Mouse (Mus musculus): Measurements from ENCODE around the gene Naglu. TPM values are rescaled to one million over a fixed set of nuclear protein-coding genes. Genes with fewer than 3 reads are reported as not detected.
A peak's percentile ranks its signal among the peaks of the same experiment; 100 is the strongest.

Naglu gene
- polyA plus RNA-seq, 2 experiments: 10.3 to 12.8 TPM

DNA sequence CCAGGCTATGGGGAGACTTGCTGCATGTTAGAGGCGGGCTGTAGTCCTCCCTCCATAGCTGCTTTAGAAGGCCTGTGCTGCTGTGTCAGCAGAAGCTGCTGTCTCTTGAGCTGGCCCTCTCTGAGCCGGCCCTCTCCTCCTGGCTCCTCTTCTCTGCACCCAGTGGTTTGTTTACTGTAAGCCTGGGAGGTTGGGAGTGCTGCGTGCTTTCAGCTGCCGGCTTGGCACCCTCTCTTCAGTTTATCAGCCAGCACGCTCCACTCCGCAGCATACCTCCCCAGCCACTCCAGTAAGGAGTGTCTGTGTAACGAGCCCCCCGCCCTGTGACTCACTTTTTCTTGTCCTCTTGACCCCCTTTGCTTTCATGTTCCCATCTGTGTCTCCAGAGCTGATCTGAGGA is 12.9 kb upstream of the Naglu start:
- Histone ChIP-seq H3K4me2 (replicated peaks; ENCODE audit: low read depth, low read length, severe bottlenecking) (no peak overlapping the region), H3K36me3 (ENCODE audit: control insufficient read depth, insufficient read depth, low read length) (peaks cover 23% of the 10 kb centered on the region)
- TF ChIP-seq POLR2A (IDR thresholded peaks at IDR 0.05; ENCODE audit: borderline replicate concordance, extremely low read depth, insufficient read depth, insufficient read length): no peak

DNA sequence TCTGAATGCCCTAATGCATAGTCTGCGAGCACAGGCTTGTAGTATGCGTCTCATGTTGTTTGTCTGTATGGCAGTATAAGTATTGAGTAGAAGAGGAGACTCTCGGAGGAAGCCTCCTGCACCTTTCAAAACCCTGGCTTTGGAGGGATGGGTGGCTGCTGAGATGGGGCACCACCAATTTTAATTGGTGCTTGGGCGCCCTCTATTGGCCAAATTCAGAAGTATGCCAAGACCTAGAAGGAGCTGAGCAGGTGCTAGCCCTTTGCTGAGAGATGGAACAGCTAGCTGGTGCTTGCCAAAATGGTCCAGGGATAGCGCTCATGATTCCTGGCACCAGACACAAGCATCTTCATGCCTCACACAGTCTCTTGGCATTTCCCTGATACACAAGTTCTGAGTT is 12.0 kb upstream of the Naglu start:
- no peak for TF ChIP-seq POLR2A (IDR thresholded peaks at IDR 0.05; ENCODE audit: borderline replicate concordance, extremely low read depth, insufficient read depth, insufficient read length)
- no peak overlapping the region for H3K9ac ChIP-seq (ENCODE audit: low read depth, low read length, severe bottlenecking)
- no peaks in the 10 kb centered on the region for H3K9me3 ChIP-seq (ENCODE audit: control insufficient read depth, low read length)
- H3K4me2 ChIP-seq (replicated peaks; ENCODE audit: low read depth, low read length, severe bottlenecking): no peak overlapping the region
- ATAC-seq (ENCODE audit: low FRiP score, low read depth) (peak; percentile 48; the same call in 1 of the 2 replicates), DNase-seq (ENCODE audit: low spot score) (peak; percentile 87)
- no peak overlapping the region for H3K27ac ChIP-seq (replicated peaks; ENCODE audit: low read depth, low read length)
- H3K27me3 ChIP-seq (ENCODE audit: control insufficient read depth, insufficient read depth, low read length): no peaks in the 10 kb centered on the region
- H3K36me3 ChIP-seq (ENCODE audit: control insufficient read depth, insufficient read depth, low read length): peaks cover 25% of the 10 kb centered on the region
- H3K4me3 ChIP-seq (replicated peaks; ENCODE audit: low read length): no peak overlapping the region
- 31% methylated on average over 5 of the region's 5 CpGs for WGBS
- peaks cover 4% of the 10 kb centered on the region; the same call in 1 of the 2 replicates for H3K4me1 ChIP-seq (ENCODE audit: control insufficient read depth, insufficient read depth, low read length)

More for the DNA sequence above, 12.9 kb upstream of the Naglu start:
- H3K9ac ChIP-seq (ENCODE audit: low read depth, low read length, severe bottlenecking): no peak overlapping the region
- peaks cover 3% of the 10 kb centered on the region; the same call in 1 of the 2 replicates for H3K4me1 ChIP-seq (ENCODE audit: control insufficient read depth, insufficient read depth, low read length)
- H3K4me3 ChIP-seq (replicated peaks; ENCODE audit: low read length): no peak overlapping the region
- no peaks in the 10 kb centered on the region for H3K27me3 ChIP-seq (ENCODE audit: control insufficient read depth, insufficient read depth, low read length)
- H3K9me3 ChIP-seq (ENCODE audit: control insufficient read depth, low read length): no peaks in the 10 kb centered on the region
- no peak overlapping the region for H3K27ac ChIP-seq (replicated peaks; ENCODE audit: low read depth, low read length)
- ATAC-seq (ENCODE audit: low FRiP score, low read depth) (no peak), DNase-seq (ENCODE audit: low spot score) (no peak)
- WGBS: 43% methylated on average over 8 of the region's 8 CpGs

DNA sequence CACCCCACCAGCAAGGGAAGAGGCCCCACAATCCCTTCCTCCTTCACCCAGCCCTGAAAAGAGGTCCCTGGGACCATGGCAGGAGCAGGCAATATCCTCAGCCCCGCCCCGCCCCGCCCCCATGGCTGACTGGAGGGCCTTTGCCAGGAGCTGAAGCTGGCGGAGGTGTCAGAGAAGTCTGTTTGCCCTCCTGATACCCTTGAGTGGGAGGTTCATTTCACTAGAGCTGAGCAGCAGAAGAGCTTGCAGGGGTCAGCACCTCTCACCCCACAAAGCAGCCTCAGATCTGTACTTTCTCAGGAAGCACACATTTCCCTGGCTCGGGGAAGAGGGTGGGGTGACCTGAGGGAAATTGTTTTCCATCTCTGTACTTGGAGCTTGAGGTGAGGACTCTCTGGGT is 11.1 kb upstream of the Naglu start:
- ATAC-seq (ENCODE audit: low FRiP score, low read depth): no peak
- Histone ChIP-seq H3K9ac (ENCODE audit: low read depth, low read length, severe bottlenecking) (no peak overlapping the region), H3K27ac (replicated peaks; ENCODE audit: low read depth, low read length) (no peak overlapping the region), H3K36me3 (ENCODE audit: control insufficient read depth, insufficient read depth, low read length) (peaks cover 31% of the 10 kb centered on the region), H3K27me3 (ENCODE audit: control insufficient read depth, insufficient read depth, low read length) (no peaks in the 10 kb centered on the region), H3K9me3 (ENCODE audit: control insufficient read depth, low read length) (no peaks in the 10 kb centered on the region), H3K4me1 (ENCODE audit: control insufficient read depth, insufficient read depth, low read length) (peaks cover 12% of the 10 kb centered on the region; the same call in 1 of the 2 replicates), H3K4me3 (replicated peaks; ENCODE audit: low read length) (no peak overlapping the region), H3K4me2 (replicated peaks; ENCODE audit: low read depth, low read length, severe bottlenecking) (no peak overlapping the region)
- TF ChIP-seq POLR2A (IDR thresholded peaks at IDR 0.05; ENCODE audit: borderline replicate concordance, extremely low read depth, insufficient read depth, insufficient read length): no peak
- DNase-seq (ENCODE audit: low spot score): no peak
- 65% methylated on average over 5 of the region's 5 CpGs for WGBS

DNA sequence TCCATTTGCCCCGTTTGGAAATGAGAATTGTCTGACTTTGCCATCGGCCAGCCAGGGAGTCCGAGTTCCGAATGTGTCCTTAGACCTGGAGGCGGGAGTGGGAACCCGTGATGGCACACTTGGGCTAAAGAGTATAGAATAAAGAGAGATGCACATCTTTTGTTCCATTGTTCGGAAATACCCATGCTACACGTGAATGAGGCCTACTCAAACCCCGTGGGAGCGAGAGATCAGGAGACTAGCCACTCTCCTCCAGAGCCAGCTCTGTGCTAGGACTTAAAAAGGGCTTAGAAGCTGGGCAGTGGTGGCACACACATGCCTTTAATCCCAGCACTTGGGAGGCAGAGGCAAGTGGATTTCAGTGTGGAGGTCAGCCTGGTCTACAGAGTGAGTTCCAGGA is 10.3 kb upstream of the Naglu start:
- H3K4me2 ChIP-seq (replicated peaks; ENCODE audit: low read depth, low read length, severe bottlenecking): no peak overlapping the region
- H3K4me3 ChIP-seq (replicated peaks; ENCODE audit: low read length): no peak overlapping the region
- no peaks in the 10 kb centered on the region for H3K27me3 ChIP-seq (ENCODE audit: control insufficient read depth, insufficient read depth, low read length)
- no peak for ATAC-seq (ENCODE audit: low FRiP score, low read depth)
- WGBS: 84% methylated on average over 10 of the region's 10 CpGs
- TF ChIP-seq POLR2A (IDR thresholded peaks at IDR 0.05; ENCODE audit: borderline replicate concordance, extremely low read depth, insufficient read depth, insufficient read length): no peak
- H3K9me3 ChIP-seq (ENCODE audit: control insufficient read depth, low read length): no peaks in the 10 kb centered on the region
- peaks cover 19% of the 10 kb centered on the region for H3K4me1 ChIP-seq (ENCODE audit: control insufficient read depth, insufficient read depth, low read length)
- peaks cover 31% of the 10 kb centered on the region for H3K36me3 ChIP-seq (ENCODE audit: control insufficient read depth, insufficient read depth, low read length)
- H3K27ac ChIP-seq (replicated peaks; ENCODE audit: low read depth, low read length): no peak overlapping the region
- no peak for DNase-seq (ENCODE audit: low spot score)
- H3K9ac ChIP-seq (ENCODE audit: low read depth, low read length, severe bottlenecking): no peak overlapping the region

DNA sequence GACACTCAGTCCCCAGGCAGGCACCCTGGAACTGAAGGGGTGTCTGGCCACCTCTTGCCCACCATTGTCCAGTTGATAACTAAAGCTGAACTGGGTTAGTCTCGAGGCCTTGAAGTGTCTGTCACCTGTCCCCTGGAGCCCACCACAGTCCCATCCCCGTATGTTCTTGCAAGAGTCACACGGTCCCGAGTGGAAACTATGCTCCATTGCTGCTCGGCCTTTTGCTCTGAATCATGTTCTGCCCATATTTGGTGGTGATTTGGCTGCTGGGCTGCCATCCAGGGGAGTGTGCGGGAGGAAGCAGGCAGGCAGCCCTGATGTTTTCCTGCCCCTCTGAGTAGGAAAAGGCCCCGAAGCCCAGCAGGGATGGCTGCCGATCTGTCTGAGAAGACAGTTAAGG is 9.7 kb upstream of the Naglu start:
- Histone ChIP-seq H3K9ac (ENCODE audit: low read depth, low read length, severe bottlenecking) (no peak overlapping the region), H3K4me1 (ENCODE audit: control insufficient read depth, insufficient read depth, low read length) (peaks cover 19% of the 10 kb centered on the region), H3K4me2 (replicated peaks; ENCODE audit: low read depth, low read length, severe bottlenecking) (no peak overlapping the region), H3K9me3 (ENCODE audit: control insufficient read depth, low read length) (no peaks in the 10 kb centered on the region), H3K4me3 (replicated peaks; ENCODE audit: low read length) (no peak overlapping the region), H3K27ac (replicated peaks; ENCODE audit: low read depth, low read length) (peak overlapping the region; percentile 59), H3K27me3 (ENCODE audit: control insufficient read depth, insufficient read depth, low read length) (no peaks in the 10 kb centered on the region), H3K36me3 (ENCODE audit: control insufficient read depth, insufficient read depth, low read length) (peaks cover 31% of the 10 kb centered on the region)
- DNase-seq (ENCODE audit: low spot score): peak; percentile 37
- no peak for ATAC-seq (ENCODE audit: low FRiP score, low read depth)
- WGBS: 51% methylated on average over 8 of the region's 8 CpGs
- no peak for TF ChIP-seq POLR2A (IDR thresholded peaks at IDR 0.05; ENCODE audit: borderline replicate concordance, extremely low read depth, insufficient read depth, insufficient read length)

DNA sequence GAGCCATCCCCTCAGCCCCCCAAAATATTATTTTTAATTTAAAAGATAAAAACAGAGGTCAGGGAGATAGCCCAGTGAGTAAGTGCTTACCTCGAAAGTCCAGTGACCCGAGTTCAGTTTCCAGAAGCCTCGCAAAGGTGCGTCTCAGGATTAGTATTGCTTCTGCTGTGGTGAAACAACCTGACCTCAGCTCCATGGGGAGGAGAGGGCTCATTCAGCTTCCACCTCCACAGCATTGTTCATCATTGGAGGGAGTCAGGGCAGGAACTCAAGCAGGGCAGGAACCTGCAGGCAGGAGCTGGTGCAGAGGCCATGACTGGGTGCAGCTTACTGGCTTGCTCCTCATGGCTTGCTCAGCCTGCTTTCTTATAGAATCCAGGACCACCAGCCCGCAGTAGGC is 8.8 kb upstream of the Naglu start:
- no peak overlapping the region for H3K27ac ChIP-seq (replicated peaks; ENCODE audit: low read depth, low read length)
- H3K9me3 ChIP-seq (ENCODE audit: control insufficient read depth, low read length): no peaks in the 10 kb centered on the region
- peaks cover 28% of the 10 kb centered on the region for H3K36me3 ChIP-seq (ENCODE audit: control insufficient read depth, insufficient read depth, low read length)
- no peak overlapping the region for H3K9ac ChIP-seq (ENCODE audit: low read depth, low read length, severe bottlenecking)
- H3K4me2 ChIP-seq (replicated peaks; ENCODE audit: low read depth, low read length, severe bottlenecking): no peak overlapping the region
- H3K4me3 ChIP-seq (replicated peaks; ENCODE audit: low read length): no peak overlapping the region
- peaks cover 19% of the 10 kb centered on the region for H3K4me1 ChIP-seq (ENCODE audit: control insufficient read depth, insufficient read depth, low read length)
- ATAC-seq (ENCODE audit: low FRiP score, low read depth): no peak
- no peak for TF ChIP-seq POLR2A (IDR thresholded peaks at IDR 0.05; ENCODE audit: borderline replicate concordance, extremely low read depth, insufficient read depth, insufficient read length)
- WGBS: 77% methylated on average over 5 of the region's 5 CpGs
- DNase-seq (ENCODE audit: low spot score): no peak
- H3K27me3 ChIP-seq (ENCODE audit: control insufficient read depth, insufficient read depth, low read length): no peaks in the 10 kb centered on the region

Measured in limb, embryonic 14.5 days (tissue).